Mouse (Mus musculus): ENCODE measurements at regions not wholly inside any gene's neighbourhood (a gene's known extent, or its start where the extent isn't known, plus 50 kb on each side); places are given as distances from the start of the nearest gene placed in this dataset.

- TF ChIP-seq FLI1 (IDR thresholded peaks at IDR 0.05; ENCODE audit: low read length) (no peak), GATA1 (IDR thresholded peaks at IDR 0.05; ENCODE audit: borderline replicate concordance, low read length) (no peak)
These were observed 824.5 kb downstream of the Tbl1xr1 start for GRCm38 (mm10) chr3:22900966-22901365.
